Mouse (Mus musculus): ENCODE results near the gene Ago1.

- no peak for TF ChIP-seq CTCF (IDR thresholded peaks at IDR 0.05; ENCODE audit: borderline replicate concordance, insufficient read depth, low read length)
- no peak for TF ChIP-seq POLR2A (IDR thresholded peaks at IDR 0.05; ENCODE audit: low read depth, low read length)
Observed at GRCm38 (mm10) chr4:126454547-126455254, 13.7 kb downstream of the Ago1 start.

Data from embryonic fibroblast, embryonic 13.5 days (primary cell).